Mouse (Mus musculus) gonadal fat pad, adult 2 months (tissue): Measurements from ENCODE around the gene Bag1. TPM values are rescaled to one million over a fixed set of nuclear protein-coding genes. Genes with fewer than 3 reads are reported as not detected.

Experiments
- DNase-seq: peaks from one replicate; pipeline ENCODE4 v3.0.0-alpha.2; 2012; ENCODE audit warnings: low read depth
- polyA plus RNA-seq: library from polyadenylated mRNA; depleted of rRNA; stranded (reverse); fragments of >200 nt; gene quantifications from 2 replicates; pipeline ENCODE4 v1.2.3, GENCODE M21; 2012; rRNA removed

Gene Bag1
- polyA plus RNA-seq = 123 and 165 TPM in 2 replicates

DNA sequence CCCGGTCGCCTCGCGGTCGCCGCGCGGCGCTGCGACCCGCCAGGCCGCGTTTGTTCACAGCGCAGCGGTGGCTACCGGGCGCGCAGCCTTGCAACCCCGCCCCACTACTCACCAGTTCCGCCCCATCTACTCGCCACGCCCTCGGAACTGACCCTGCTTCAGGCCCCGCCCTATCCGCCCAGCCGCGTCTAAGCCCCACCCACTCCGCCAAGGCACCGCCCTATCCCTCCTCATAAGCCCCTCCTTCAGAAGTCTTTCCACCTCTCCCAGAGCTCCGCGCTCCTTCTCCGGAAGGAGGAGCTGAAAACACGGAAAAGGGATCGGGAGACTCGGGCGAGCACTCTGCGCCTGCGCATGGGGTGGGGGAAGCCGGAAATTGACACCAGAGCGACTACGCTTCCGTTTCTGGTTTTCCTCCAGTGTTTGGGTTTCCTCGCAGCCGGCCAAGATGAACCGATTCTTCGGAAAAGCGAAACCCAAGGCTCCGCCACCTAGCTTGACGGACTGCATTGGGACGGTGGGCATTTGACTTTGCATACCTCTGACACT is at the start of gene Bag1, which contains the start of gene Chmp5:
Gene Bag1 (minus strand): TSS at position 135 of the 549 bp plus-strand sequence.
Gene Chmp5 (plus strand): TSS at position 248 of the 549 bp plus-strand sequence.
- DNase-seq = peak; percentile 87

GRCm38 (mm10) chr4:40996302-40996701 is 48.2 kb upstream of the Bag1 start:
- DNase-seq = no peak

DNA sequence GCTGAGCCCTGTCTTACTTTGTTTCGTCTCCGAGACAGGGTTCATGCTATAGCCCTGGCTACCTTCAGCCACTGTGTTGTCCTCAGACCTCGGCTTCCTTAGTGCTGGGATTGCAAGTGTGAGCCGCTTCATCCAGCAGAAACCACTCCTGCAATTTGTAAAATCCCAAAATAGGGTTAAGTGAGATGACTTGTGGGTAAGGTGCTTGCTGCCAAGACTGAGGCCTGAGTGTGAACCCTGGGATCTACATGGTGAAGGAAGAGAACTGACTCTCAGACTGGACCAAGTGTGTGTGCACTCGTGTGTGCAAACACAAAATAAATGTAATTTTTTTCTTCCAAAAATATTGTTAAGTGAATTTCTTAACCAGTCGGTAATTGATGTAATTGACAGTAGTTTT is 41.5 kb upstream of the Bag1 start:
- DNase-seq = no peak

DNA sequence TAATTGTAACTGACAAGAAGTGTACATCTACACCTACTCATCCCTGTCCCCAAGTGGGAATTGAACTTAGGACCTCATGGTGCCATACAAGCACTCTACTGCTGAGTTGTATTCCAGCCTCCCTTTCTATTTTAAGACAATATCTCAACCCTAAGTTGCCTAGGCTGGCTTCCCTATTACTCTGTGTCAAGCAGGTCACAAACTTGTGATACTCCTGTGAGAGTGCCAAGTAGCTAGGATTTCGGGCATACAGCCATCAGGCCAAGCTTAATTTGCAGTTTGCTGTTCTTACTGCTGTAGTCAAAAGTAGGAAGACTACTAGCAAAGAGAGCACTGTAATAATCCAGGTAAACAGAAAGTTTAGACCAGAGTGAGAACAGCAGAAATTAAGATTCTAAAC is 35.6 kb upstream of the Bag1 start:
- no peak for DNase-seq

DNA sequence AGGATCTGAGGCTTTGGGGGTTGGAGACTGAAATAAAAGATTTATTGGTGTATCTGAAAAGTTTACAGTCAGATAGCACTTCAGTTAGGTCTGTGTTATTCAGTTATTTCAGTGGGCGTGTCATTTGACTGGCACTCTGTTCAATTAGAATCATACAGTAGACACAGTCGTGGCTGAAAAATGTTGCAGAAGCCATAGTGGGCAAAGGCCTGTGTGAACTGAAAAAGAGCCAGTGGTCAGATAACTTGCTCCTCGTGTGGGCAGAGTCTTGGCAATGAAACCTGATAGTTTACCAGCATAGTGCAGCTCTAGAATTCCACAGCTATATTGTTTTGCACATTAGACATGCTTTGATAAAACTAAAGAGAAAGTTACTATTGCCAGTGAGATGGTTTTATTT is 34.4 kb upstream of the Bag1 start:
- no peak for DNase-seq

GRCm38 (mm10) chr4:40979430-40979829 is 31.3 kb upstream of the Bag1 start:
- DNase-seq = no peak

DNA sequence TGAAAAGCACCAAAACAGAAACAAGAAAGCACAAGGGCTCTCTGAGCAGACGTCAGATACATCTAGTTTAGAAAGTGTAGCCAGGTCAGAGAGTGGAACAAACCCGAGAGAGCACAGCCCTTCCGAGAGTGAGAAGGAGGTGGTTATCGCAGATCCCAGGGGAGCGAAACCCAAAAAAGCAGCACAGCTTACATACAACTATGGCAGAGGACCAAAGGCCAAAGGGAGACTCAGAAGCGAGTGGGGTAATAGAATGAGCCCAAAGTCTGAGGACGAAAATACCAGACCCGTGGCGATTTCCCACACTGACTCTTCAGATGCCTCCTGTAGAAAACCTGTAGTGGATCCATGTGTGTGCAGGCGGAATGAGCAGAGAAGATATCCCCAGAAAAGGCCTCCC is 28.6 kb upstream of the Bag1 start:
- DNase-seq = no peak

- DNase-seq = no peak
These were observed 27.6 kb upstream of the Bag1 start for GRCm38 (mm10) chr4:40975678-40976077.

DNA sequence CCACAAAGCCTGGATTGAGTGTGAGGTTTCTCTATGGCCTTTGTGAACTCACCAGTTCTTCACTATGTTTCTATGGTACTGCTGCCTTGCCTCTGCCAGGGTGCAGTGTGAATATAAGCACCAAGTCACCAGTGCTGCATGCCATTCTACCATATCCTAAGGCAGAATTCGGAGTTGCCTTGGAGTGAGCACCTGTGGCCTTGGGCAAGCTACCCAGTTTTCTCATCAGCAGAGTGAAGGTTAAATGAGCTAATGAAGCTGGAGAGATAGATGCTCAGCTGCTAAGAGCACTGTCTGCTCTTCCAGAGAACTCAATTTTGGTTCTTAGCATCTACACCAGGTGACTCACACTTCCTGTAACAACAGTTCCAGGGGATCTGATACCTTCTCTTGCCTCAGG is 25.9 kb upstream of the Bag1 start:
- no peak for DNase-seq

GRCm38 (mm10) chr4:40971744-40972143 is 23.6 kb upstream of the Bag1 start:
- no peak for DNase-seq

GRCm38 (mm10) chr4:40970842-40971701 is 23.0 kb upstream of the Bag1 start, which contains the start of gene Nfx1:
Nfx1 (plus strand) TSS chr4:40970906.
- peak; percentile 66 for DNase-seq

- no peak for DNase-seq
These were observed 22.4 kb upstream of the Bag1 start for GRCm38 (mm10) chr4:40970592-40970841.

DNA sequence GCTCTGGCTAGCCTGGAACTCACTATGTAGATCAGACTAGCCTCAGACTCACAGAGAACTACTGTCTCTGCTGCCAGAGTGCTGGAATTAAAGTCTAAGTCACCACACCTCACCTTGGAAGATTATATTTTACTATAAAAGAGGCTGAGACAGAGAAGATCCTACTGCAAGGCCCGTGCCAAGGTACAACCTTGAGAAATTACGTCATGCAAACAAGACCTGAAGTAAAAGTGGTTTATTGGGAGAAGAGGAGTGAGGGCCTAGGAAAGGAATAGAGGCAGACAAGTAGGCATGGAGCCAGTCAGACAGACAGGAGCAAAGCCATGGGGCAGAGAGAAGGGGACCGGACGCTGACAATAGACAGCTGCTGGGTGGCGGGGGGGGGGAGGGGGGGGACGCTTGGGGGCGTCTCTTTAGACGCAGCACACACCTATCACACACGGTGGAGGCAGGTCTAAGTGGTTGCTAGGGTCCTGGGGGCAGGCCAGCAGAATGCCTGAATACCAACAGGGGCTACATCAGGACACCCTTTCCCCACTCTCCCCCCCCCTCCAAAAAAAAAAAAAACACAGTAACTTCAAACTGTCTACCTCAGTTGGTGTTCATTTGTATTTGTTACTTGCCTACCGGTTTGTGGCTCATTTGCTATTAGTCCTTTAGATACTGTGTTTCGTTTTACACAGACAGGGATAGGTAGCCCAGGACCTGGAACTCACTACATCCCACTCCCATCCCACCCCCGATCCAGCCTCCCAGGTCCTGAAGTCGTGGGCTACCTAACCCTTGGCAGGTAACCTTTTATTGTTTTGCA is 21.9 kb upstream of the Bag1 start:
- DNase-seq = no peak

- DNase-seq = no peak
These were observed 21.1 kb upstream of the Bag1 start for GRCm38 (mm10) chr4:40969161-40969560.

DNA sequence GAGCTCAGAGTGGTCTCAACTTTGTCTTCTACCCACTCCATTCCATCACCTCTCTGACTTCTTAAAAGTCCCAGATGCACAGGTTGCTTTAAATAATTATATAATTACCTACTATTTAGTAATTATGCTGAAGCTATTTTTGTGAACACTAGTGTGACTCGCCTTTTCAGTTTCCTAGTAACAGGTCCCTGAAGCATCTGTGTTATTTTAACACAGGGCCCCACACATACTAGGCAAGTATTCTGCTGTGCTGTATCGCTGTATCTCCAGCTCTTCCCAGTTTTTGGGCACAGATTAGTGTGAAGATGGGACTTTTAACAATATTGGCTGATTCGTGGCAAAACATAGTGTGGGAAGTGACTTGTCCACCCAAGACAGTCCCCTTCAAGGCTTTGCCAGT is 15.4 kb upstream of the Bag1 start:
- DNase-seq = no peak

DNA sequence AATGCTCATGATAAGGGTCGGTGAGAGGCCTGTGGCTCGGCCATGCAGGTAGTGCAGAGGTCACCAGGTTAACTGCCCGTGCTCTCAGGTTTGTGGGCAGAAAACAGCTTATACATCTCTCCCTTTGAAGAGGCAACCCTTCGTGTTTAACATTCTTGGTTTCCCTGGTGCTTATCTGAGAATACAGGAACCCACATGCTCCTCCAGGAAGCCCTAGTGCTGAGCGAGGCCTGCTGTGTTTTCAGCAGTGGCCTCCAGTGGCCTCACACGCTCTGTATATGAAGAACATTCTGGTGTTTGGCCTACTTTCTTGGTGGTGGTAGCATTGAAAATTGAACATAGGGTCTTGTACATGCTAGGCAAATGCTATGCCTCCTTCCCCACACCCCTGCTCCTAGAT is 7.8 kb upstream of the Bag1 start:
- no peak for DNase-seq

DNA sequence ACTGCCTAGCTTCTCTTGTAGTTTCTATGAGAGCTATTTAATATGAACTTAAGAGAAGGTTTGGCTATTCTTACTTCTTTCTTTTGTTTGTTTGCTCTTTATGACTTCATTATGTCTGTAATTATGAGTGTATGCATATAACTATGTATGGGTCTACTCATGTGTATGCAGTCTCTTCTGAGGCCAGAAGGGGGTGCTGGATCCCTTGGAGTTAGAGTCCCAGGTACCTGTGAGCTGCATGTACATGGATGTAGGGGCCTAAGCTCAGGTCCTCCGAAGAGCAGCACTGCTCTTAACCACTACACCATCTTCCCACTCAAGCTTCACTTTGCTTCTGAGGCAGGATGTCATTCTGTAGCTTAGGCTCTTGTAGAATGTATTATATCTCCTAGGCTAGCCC is 5.4 kb upstream of the Bag1 start:
- DNase-seq = no peak

DNA sequence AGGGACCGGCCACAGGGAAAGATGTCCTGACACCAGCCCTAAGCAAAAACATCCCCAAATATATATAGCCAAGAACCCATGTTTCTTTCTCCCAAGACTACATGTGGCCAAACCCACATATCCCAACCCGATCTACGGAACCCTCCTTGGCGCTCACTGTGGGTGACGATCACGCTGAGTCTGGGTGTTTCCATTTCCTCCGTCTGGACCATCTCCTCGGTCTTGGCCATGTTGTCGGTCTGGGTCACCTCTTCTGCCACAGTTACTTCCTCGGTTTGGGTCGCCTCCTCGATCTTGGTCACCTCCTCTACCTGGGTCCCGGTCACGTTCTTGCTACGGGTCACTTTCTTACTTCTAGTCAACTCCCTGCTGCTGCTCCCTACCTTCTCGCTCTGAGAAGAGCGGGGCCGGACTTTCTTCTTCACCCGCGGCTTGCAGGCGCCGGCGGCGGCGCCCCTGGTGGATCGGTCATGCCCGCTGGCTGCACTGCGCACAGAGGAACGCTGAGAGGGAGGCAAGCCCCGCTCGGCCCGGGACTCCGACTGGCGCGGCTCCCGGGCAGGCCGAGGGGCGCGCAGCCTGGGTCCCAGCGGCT is 432 bp downstream of the Bag1 start:
- DNase-seq = no peak

DNA sequence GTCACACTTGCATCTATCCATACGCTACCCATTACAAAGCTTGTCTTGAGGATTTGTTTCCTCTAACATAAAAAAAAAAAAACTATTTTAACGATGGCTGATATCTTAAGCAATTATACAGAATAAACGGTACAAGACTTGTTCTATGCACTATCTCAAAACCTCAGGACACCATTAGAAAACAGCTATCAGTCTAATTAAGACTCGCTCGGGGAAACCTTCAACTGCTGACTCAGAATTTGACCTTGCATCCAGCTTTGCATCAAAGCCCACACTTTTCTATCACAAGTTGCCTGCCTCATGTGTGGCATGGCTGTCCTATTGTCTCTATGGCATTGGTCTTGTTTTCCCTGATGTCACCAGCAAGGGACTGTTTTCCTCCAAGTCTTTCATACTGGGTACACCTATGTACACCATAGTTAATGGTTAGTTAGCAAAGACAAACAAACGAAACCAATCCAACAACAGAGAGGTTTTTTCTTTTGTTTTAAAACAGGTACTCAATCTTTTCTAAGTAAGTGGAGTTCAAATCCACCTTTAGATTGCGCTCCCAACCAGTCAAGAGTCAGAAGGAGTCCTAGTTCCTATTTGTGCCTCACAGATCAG is 1.5 kb downstream of the Bag1 start:
- no peak for DNase-seq

DNA sequence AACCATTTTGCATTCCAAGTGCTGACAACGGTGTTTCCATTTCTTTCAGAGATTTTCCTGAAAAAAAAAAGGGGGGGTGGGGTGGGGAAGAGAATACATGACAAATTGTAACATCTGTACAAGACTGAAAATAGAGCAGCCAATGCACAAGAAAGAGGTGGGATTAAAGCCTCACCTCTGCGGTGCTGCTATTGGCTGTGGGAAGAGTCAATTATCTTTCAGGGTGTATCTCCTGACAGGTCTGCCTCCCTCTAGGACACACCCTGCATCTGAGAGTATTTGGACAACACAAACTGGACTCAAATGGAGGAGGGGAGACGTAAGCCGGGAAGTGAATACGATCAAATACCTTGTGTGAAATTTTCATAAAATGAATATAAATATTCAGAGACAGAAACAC is 4.4 kb downstream of the Bag1 start:
- no peak for DNase-seq

DNA sequence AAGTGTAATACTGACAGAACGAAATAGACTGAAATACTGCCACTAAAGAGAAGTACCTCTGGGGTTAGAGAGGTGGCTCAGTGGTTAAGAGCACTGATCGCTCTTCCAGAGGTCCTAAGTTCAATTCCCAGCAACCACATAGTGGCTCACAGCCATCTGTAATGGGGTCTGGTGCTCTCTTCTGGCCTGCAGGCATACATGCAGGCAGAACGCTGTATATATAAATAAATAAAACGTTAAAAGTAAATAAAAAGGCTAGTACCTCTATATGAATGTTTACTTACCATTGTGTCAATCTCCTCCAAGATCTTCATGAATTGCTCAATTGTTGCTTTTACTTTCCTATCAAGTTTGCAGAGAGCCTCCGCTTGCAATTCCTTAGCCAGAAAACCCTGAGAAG is 9.3 kb downstream of the Bag1 start:
- DNase-seq = no peak
